Mouse (Mus musculus) embryonic facial prominence, embryonic 14.5 days (tissue): ENCODE measurements at regions not wholly inside any gene's neighbourhood (a gene's known extent, or its start where the extent isn't known, plus 50 kb on each side); places are given as distances from the start of the nearest gene placed in this dataset.
A peak's percentile ranks its signal among the peaks of the same experiment; 100 is the strongest.

Experiments
- ATAC-seq: fragments of 200-750 bp; cut with Nextera tagmentation; 2 replicates; pipeline ENCODE4 v1.8.0; 2017; ENCODE audit warnings: low read depth, moderate number of reproducible peaks, moderate TSS enrichment
- DNase-seq: peaks from one replicate; pipeline ENCODE4 v3.0.0-alpha.2; 2015; ENCODE audit warnings: low spot score
- H3K27ac ChIP-seq: fragments of 300-500 bp; sonication (generic); replicated peaks from 2 replicates; pipeline ENCODE4 v1.5.1; 2014; ENCODE audit warnings: low read depth, mild to moderate bottlenecking, low read length, moderate library complexity
- H3K27me3 ChIP-seq: fragments of 300-500 bp; sonication (generic); replicated peaks from 2 replicates; pipeline ENCODE4 v1.6.1; 2014; ENCODE audit warnings: low read length; ENCODE audit not compliant: control insufficient read depth, insufficient read depth
- H3K36me3 ChIP-seq: fragments of 300-500 bp; sonication (generic); 2 replicates; pipeline ENCODE4 v1.6.1; 2014; ENCODE audit warnings: low read length, mixed read lengths; ENCODE audit not compliant: control insufficient read depth, insufficient read depth
- H3K4me1 ChIP-seq: fragments of 300-500 bp; sonication (generic); 2 replicates; pipeline ENCODE4 v1.6.1; 2014; ENCODE audit warnings: antibody characterized with exemption, low read length; ENCODE audit not compliant: control insufficient read depth, insufficient read depth
- H3K4me2 ChIP-seq: fragments of 300-500 bp; sonication (generic); 2 replicates; pipeline ENCODE4 v1.6.1; 2014; ENCODE audit warnings: low read depth, mild to moderate bottlenecking, low read length, moderate library complexity, mixed read lengths
- H3K4me3 ChIP-seq: fragments of 300-500 bp; sonication (generic); 2 replicates; pipeline ENCODE4 v1.5.1; 2014; ENCODE audit warnings: low read depth, mild to moderate bottlenecking, low read length
- H3K9ac ChIP-seq: fragments of 300-500 bp; sonication (generic); 2 replicates; pipeline ENCODE4 v1.6.1; 2014; ENCODE audit warnings: low read depth, mild to moderate bottlenecking, low read length, moderate library complexity, mixed read lengths
- H3K9me3 ChIP-seq: fragments of 300-500 bp; sonication (generic); 2 replicates; pipeline ENCODE4 v1.6.1; 2016; ENCODE audit warnings: low read length; ENCODE audit not compliant: control insufficient read depth
- WGBS: fragments of 180-500 bp; shearing (Covaris S2); extraction: QIAGEN DNeasy Blood & Tissue Kit; methylation state at CpG from one replicate; pipeline ENCODE4 v1.1.7; 2014; 5-methylcytosine and 5-hydroxymethylcytosine counted together

DNA sequence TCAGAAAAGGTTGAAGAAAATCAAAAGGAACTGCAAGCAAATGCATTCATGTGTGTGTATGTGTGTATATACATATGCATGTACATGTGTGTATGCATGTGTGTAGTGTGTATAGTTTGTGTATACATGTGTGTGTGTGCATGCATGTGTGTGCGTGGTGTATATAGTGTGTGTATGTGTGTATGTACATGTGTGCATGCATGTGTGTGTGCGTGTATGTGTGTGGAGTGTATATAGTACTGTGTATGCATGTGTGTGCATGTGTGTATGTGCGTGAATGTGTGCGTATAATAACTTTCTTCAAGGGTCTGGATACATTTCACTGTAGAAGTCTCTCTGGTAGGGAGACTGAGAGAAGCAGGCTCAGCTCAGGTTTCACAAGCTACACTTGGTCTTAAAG, 191.1 kb upstream of the Nt5c1b start:
- Histone ChIP-seq H3K4me3 (no peak overlapping the region), H3K4me2 (no peak overlapping the region), H3K27ac (no peak overlapping the region), H3K9ac (no peak overlapping the region), H3K36me3 (no peaks in the 10 kb centered on the region), H3K9me3 (no peaks in the 10 kb centered on the region), H3K27me3 (no peaks in the 10 kb centered on the region), H3K4me1 (peaks cover 3% of the 10 kb centered on the region; the same call in 1 of the 2 replicates)
- DNase-seq (no peak), ATAC-seq (no peak)
- 86% methylated on average over 4 of the region's 4 CpGs for WGBS

DNA sequence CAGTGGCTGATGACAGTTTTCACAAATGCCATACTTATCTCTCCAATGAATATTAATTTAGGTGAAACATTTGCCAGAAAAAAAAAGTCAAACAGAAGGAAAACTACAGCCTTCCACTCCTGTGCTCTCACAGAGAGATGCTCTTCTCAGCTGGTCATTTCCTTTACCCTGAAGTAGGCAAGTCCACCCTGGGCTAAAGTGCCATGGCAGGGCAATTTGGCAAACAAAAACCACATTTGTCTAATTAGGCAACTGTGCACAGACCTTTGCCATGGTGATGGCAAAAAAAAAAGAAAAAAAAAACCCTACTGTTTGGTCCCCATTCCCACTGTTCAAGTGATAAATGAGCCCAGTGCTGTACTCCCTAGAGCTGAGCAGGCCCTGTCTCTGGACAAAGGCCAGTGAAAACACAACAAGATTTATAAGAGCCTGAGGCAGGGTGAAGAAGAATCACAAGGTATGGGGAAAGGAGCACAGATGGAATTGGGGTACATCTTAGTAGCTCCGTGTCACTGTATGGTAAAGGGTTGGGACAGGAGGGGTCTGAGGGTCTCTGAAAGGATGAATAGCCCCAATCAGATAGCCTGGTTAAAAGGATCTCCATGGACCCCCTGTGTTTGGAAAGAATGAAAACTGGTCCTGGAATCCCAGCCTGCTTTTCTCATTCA, 190.5 kb upstream of the Nt5c1b start:
- DNase-seq (no peak), ATAC-seq (no peak)
- Histone ChIP-seq H3K27ac (0 out of 2 replicates have a peak overlapping the region, but pooled peaks have one; percentile 5), H3K9me3 (no peaks in the 10 kb centered on the region), H3K9ac (no peak overlapping the region), H3K4me1 (peaks cover 3% of the 10 kb centered on the region; the same call in 1 of the 2 replicates), H3K36me3 (no peaks in the 10 kb centered on the region), H3K4me3 (no peak overlapping the region), H3K4me2 (no peak overlapping the region), H3K27me3 (no peaks in the 10 kb centered on the region)
- WGBS, result 33% methylated on average over 1 of the region's 1 CpGs

DNA sequence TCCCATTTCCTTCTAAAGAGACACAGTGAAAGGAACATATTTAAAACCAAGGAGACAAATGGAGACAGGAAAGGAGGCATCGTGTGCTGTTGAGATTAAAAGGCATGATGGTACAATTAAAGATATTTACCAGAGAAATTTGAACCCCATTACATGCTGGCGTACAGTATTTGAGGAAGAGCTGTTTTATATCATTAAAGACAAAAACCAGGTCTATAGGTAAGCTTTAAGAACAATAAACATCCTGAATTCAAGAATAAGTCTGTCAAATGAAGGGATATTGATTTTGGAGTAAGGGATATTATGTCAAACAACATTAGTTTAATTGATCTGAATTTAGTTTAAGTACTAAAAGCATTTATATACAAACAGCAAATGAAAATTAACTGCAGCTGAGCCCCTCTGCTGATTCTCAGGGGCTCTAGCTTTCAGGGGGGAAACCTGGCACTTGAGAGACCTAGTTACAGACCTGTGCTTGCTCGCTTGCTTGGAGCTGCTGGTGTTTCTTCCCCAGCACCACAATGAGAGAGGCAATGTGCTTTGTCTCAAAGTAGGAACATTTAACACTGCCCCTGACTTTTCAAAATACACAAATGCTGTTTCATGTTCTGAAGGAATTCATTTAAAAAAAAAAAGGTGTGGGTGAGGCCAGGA, 189.8 kb upstream of the Nt5c1b start:
- no peak overlapping the region for H3K4me2 ChIP-seq
- no peak overlapping the region for H3K4me3 ChIP-seq
- no peaks in the 10 kb centered on the region for H3K9me3 ChIP-seq
- ATAC-seq, result no peak
- no peak overlapping the region for H3K9ac ChIP-seq
- H3K36me3 ChIP-seq, result no peaks in the 10 kb centered on the region
- no peaks in the 10 kb centered on the region for H3K27me3 ChIP-seq
- DNase-seq, result peak; percentile 37
- H3K27ac ChIP-seq, result 0 out of 2 replicates have a peak overlapping the region, but pooled peaks have one; percentile 5
- 34% methylated on average over 3 of the region's 3 CpGs for WGBS
- peaks cover 3% of the 10 kb centered on the region; the same call in 1 of the 2 replicates for H3K4me1 ChIP-seq

DNA sequence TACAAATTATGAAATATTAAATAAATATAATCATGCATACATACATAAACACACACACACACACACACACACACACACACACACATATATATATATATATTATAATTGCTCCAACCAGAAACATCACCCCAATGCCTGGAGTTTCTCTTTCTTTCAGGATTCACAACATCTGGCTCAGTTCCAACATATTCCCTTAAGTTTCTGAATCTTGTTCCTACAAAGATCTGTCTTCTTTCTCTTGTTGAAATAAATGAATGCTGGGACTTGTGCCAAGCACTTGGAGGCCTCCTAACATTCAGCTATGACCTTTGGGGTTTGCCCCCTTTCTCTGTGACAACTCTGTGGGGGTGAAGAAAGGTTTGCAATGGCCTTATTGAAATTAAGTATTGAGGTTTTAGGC, 187.2 kb upstream of the Nt5c1b start:
- Histone ChIP-seq H3K4me1 (peaks cover 3% of the 10 kb centered on the region; the same call in 1 of the 2 replicates), H3K27me3 (no peaks in the 10 kb centered on the region), H3K9me3 (no peaks in the 10 kb centered on the region), H3K36me3 (no peaks in the 10 kb centered on the region), H3K4me2 (no peak overlapping the region), H3K9ac (no peak overlapping the region), H3K4me3 (no peak overlapping the region), H3K27ac (no peak overlapping the region)
- ATAC-seq (no peak), DNase-seq (peak; percentile 75)

DNA sequence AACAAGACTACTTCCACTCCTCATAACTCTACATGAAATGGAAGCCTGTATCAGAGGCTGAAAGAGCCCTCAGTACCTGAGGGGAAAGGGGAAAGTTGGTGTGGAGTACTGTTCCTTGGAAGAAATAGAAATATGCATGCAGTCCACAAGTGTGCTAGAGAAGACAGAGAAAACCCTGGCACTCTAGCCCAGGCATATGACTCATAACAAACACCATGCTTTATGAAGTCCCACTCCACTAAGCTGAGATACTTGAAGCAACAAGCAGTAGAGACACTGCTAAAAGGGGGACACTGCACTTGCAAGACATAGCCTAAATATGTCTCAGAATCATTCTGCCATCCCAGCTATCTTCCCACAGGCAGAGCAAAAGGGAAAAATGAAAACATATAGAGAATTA, 183.2 kb upstream of the Nt5c1b start:
- no peak overlapping the region for H3K9ac ChIP-seq
- H3K9me3 ChIP-seq, result no peaks in the 10 kb centered on the region
- DNase-seq, result no peak
- H3K4me3 ChIP-seq, result no peak overlapping the region
- H3K27me3 ChIP-seq, result no peaks in the 10 kb centered on the region
- H3K36me3 ChIP-seq, result no peaks in the 10 kb centered on the region
- no peak overlapping the region for H3K4me2 ChIP-seq
- H3K27ac ChIP-seq, result no peak overlapping the region
- no peak for ATAC-seq
- no peaks in the 10 kb centered on the region for H3K4me1 ChIP-seq

DNA sequence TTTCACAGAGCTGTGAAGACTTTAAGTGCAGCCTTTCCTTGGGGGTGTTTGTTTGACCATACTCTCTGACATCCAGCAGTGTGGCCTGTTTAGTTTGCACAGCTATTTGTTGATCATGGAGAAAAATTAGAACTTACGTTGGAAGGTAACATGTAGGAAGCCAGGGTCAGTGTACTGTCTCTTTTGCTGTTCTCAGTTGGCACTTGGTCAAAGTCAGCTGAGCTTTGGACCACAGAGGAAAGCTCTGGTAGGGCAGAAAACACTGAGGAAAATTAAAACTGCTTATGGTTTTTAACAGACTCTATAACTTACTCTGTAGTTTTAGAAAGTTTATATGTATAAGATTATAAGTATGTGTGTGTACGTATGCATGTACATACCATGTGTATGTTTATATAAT, 180.0 kb upstream of the Nt5c1b start:
- 81% methylated on average over 2 of the region's 2 CpGs for WGBS
- DNase-seq (no peak), ATAC-seq (no peak)
- Histone ChIP-seq H3K27ac (no peak overlapping the region), H3K9ac (no peak overlapping the region), H3K9me3 (no peaks in the 10 kb centered on the region), H3K36me3 (no peaks in the 10 kb centered on the region), H3K4me1 (no peaks in the 10 kb centered on the region), H3K4me3 (no peak overlapping the region), H3K27me3 (no peaks in the 10 kb centered on the region), H3K4me2 (no peak overlapping the region)

DNA sequence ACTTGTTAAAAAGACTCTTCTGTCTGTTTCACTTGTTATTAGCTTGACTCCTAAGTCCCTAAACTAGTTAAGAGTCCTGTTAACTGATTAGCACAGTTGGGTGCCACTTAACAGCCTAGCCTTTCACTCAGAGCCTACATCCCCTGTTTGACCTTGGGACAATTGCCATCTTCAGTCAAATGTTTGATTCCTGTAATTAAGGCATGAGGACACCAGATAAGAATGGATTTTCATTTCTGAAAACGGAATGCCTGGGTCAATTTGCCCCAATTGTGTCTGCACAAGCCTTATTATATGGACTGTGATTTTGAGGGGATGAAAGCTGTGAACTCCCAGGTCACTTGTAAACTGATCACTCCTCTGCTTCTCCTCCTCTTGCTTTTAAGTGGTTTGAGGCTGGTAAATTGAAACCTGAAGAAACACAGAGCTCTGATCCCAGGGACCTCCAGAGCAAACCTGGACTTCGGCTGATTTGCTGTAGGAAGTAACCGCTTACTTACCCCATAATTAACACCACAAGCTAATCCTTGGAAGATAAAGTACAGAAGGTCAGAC, 171.8 kb upstream of the Nt5c1b start:
- DNase-seq (no peak), ATAC-seq (no peak)
- Histone ChIP-seq H3K9ac (no peak overlapping the region), H3K27me3 (no peaks in the 10 kb centered on the region), H3K27ac (no peak overlapping the region), H3K4me3 (no peak overlapping the region), H3K36me3 (no peaks in the 10 kb centered on the region), H3K4me1 (no peaks in the 10 kb centered on the region; the same call in 1 of the 2 replicates), H3K4me2 (no peak overlapping the region), H3K9me3 (no peaks in the 10 kb centered on the region)
- WGBS, result 27% methylated on average over 3 of the region's 3 CpGs

DNA sequence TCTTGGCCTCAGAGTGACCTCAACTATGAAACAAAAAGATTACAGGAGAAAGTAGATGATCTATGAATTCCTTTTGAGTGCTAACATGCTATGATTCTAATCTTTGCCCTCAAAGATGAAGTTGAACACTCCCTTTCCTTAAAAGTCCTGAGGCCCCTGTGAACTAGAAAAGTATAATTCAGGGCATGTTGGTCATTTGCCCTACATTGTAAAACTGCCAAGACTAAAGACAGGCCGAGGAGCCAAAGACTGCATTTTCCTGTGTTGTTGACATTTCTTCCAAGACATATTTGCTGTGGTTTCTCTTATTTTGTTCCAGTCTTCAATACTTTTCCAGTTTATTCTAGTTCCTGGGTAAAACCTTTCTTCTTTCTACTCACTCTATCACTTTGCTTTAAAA, 159.9 kb upstream of the Nt5c1b start:
- no peak overlapping the region for H3K4me2 ChIP-seq
- no peak overlapping the region for H3K27ac ChIP-seq
- no peak overlapping the region for H3K9ac ChIP-seq
- DNase-seq (no peak), ATAC-seq (no peak)
- H3K4me3 ChIP-seq, result no peak overlapping the region
- H3K36me3 ChIP-seq, result no peaks in the 10 kb centered on the region
- no peaks in the 10 kb centered on the region for H3K27me3 ChIP-seq
- H3K9me3 ChIP-seq, result no peaks in the 10 kb centered on the region
- H3K4me1 ChIP-seq, result no peaks in the 10 kb centered on the region
- WGBS, result 61% methylated on average over 1 of the region's 1 CpGs

DNA sequence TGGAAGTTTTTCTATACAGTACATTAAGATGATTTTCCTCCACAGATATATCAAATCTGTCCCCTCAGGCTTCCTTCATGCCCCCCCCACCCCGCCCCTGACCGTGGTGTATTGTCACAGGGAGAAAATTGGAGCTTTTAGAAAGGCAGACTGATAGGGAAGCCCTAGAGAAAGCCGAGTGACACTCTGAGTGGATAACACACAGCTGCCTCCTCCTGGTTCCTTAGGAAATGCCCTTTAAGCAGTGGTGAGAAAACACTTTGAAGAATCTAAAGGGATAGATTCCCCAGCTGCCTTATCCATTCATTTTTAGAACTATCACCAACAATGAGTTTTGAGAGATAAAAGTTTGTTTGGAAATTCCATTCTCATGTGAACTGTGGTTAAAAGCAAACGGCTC, 147.0 kb upstream of the Nt5c1b start:
- Histone ChIP-seq H3K9me3 (no peaks in the 10 kb centered on the region), H3K36me3 (no peaks in the 10 kb centered on the region), H3K4me3 (no peak overlapping the region), H3K27ac (no peak overlapping the region), H3K9ac (no peak overlapping the region), H3K4me1 (no peaks in the 10 kb centered on the region), H3K27me3 (no peaks in the 10 kb centered on the region), H3K4me2 (no peak overlapping the region)
- ATAC-seq (no peak), DNase-seq (peak; percentile 45)
- 24% methylated on average over 4 of the region's 4 CpGs for WGBS
